Mouse (Mus musculus) CH12.LX (cell line): ENCODE results near the gene Rom1.

ENCODE experiments used
- CHD2 ChIP-seq: IDR thresholded peaks from 2 replicates; pipeline ENCODE4 v1.6.1; 2011; ENCODE audit warnings: low read length, improper control_type of control experiment
- CTCF ChIP-seq, 2 experiments: IDR thresholded peaks in 1 of 2; conservative IDR thresholded peaks in 1 of 2; 2 replicates each; pipeline ENCODE4 v1.5.1; 2011 to 2012; ENCODE audit warnings: low read depth in 2 of 2, low read length in 2 of 2, improper control_type of control experiment in 1 of 2, inconsistent platforms in 1 of 2, mild to moderate bottlenecking in 1 of 2, moderate library complexity in 1 of 2
- E2F4 ChIP-seq: IDR thresholded peaks from 2 replicates; pipeline ENCODE4 v1.6.1; 2011; ENCODE audit warnings: low read depth, low read length, improper control_type of control experiment; ENCODE audit not compliant: insufficient replicate concordance
- ELF1 ChIP-seq: IDR thresholded peaks from 2 replicates; pipeline ENCODE4 v1.6.1; 2014; ENCODE audit warnings: low read depth, mild to moderate bottlenecking, inconsistent platforms, low read length, improper control_type of control experiment
- EP300 ChIP-seq: IDR thresholded peaks from 2 replicates; pipeline ENCODE4 v1.6.1; 2011; ENCODE audit warnings: low read length, improper control_type of control experiment
- HCFC1 ChIP-seq: IDR thresholded peaks from 2 replicates; pipeline ENCODE4 v1.6.1; 2012; ENCODE audit warnings: low read depth, mild to moderate bottlenecking, inconsistent platforms, low read length, improper control_type of control experiment
- KAT2A ChIP-seq: IDR thresholded peaks from 2 replicates; pipeline ENCODE4 v1.6.1; 2012; ENCODE audit warnings: low read length, improper control_type of control experiment, inconsistent platforms; ENCODE audit not compliant: insufficient replicate concordance
- MAX ChIP-seq: IDR thresholded peaks from 2 replicates; pipeline ENCODE4 v1.6.1; 2011; ENCODE audit warnings: low read length, improper control_type of control experiment
- MEF2A ChIP-seq: IDR thresholded peaks from 2 replicates; pipeline ENCODE4 v1.6.1; 2014; ENCODE audit warnings: low read depth, mild to moderate bottlenecking, inconsistent platforms, low read length, improper control_type of control experiment, borderline replicate concordance
- NRF1 ChIP-seq: IDR thresholded peaks from 2 replicates; pipeline ENCODE4 v1.6.1; 2014; ENCODE audit warnings: low read depth, mild to moderate bottlenecking, inconsistent platforms, low read length, improper control_type of control experiment, moderate library complexity
- PAX5 ChIP-seq: IDR thresholded peaks from 2 replicates; pipeline ENCODE4 v1.6.1; 2012; ENCODE audit warnings: low read length, inconsistent platforms, mixed read lengths
- POLR2A ChIP-seq: IDR thresholded peaks from 2 replicates; pipeline ENCODE4 v1.6.1; 2011; ENCODE audit warnings: low read depth, mild to moderate bottlenecking, improper control_type of control experiment, low read length
- TBP ChIP-seq: conservative IDR thresholded peaks from 2 replicates; pipeline ENCODE4 v1.6.1; 2011; ENCODE audit warnings: low read depth, low read length, improper control_type of control experiment
- ZC3H11A ChIP-seq: IDR thresholded peaks from 2 replicates; pipeline ENCODE4 v1.6.1; 2012; ENCODE audit warnings: low read depth, mild to moderate bottlenecking, inconsistent platforms, low read length, improper control_type of control experiment

DNA sequence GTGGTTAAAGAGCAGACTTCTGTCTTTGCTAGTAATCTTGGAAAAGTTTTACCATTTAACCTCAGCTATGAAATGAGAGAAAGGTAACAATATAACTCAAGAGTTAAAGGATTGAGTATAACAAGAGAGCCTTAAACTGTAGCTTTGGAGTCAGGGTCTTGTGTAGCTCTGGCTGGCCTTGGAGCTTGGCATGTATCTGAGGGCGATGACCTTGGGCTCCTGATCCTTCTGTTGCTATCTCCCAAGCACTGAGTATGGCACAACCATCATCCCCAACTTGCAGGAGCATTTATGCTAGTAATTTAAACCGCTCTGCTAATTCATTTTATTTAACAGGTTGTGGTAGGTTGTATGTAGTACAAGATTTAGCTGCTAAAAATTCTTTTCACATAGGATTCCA, 46.3 kb upstream of the Rom1 start:
- TF ChIP-seq NRF1: no peak
- no peak for TF ChIP-seq MAX
- no peak for TF ChIP-seq CTCF (conservative IDR thresholded peaks at IDR 0.05 in 1 of 2, IDR thresholded peaks at IDR 0.05 in 1 of 2; ENCODE audit: low read depth in 2 of 2, low read length in 2 of 2)
- no peak for TF ChIP-seq POLR2A
- TF ChIP-seq MEF2A: no peak
- TF ChIP-seq CHD2: no peak
- no peak for TF ChIP-seq HCFC1
- TF ChIP-seq ELF1: no peak
- no peak for TF ChIP-seq TBP
- no peak for TF ChIP-seq KAT2A
- TF ChIP-seq ZC3H11A: no peak
- TF ChIP-seq E2F4: no peak
- TF ChIP-seq PAX5: no peak
- no peak for TF ChIP-seq EP300
